Mouse (Mus musculus) forebrain, embryonic 16.5 days (tissue): ENCODE data around the gene Cmah. TPM values are rescaled to one million over a fixed set of nuclear protein-coding genes. Genes with fewer than 3 reads are reported as not detected.

Experiments
- ATAC-seq: fragments of 200-750 bp; cut with Nextera tagmentation; 2 replicates; pipeline ENCODE4 v1.8.0; 2017; ENCODE audit warnings: mild to moderate bottlenecking, moderate library complexity
- H3K27ac ChIP-seq: fragments of 300-500 bp; sonication (generic); 2 replicates; pipeline ENCODE4 v1.5.1; 2014; ENCODE audit warnings: low read length, control low read depth
- H3K27me3 ChIP-seq: fragments of 300-500 bp; sonication (generic); replicated peaks from 2 replicates; pipeline ENCODE4 v1.6.1; 2014; ENCODE audit warnings: low read length; ENCODE audit not compliant: control insufficient read depth, insufficient read depth
- H3K36me3 ChIP-seq: fragments of 300-500 bp; sonication (generic); 2 replicates; pipeline ENCODE4 v1.6.1; 2014; ENCODE audit not compliant: control insufficient read depth, insufficient read depth
- H3K4me1 ChIP-seq: fragments of 300-500 bp; sonication (generic); replicated peaks from 2 replicates; pipeline ENCODE4 v1.6.1; 2014; ENCODE audit warnings: low read length; ENCODE audit not compliant: control insufficient read depth, insufficient read depth
- H3K4me2 ChIP-seq: fragments of 300-500 bp; sonication (generic); 2 replicates; pipeline ENCODE4 v1.6.1; 2014; ENCODE audit warnings: mild to moderate bottlenecking, low read length, control low read depth
- H3K4me3 ChIP-seq: fragments of 300-500 bp; sonication (generic); replicated peaks from 2 replicates; pipeline ENCODE4 v1.5.1; 2014; ENCODE audit warnings: mild to moderate bottlenecking, low read length, control low read depth
- H3K9ac ChIP-seq: fragments of 300-500 bp; sonication (generic); replicated peaks from 2 replicates; pipeline ENCODE4 v1.6.1; 2014; ENCODE audit warnings: low read depth, low read length, control low read depth
- H3K9me3 ChIP-seq: fragments of 300-500 bp; sonication (generic); 2 replicates; pipeline ENCODE4 v1.6.1; 2016; ENCODE audit warnings: low read length; ENCODE audit not compliant: control insufficient read depth
- WGBS: fragments of 180-500 bp; shearing (Covaris S2); extraction: QIAGEN DNeasy Blood & Tissue Kit; methylation state at CpG from one replicate; pipeline ENCODE4 v1.1.7; 2014; 5-methylcytosine and 5-hydroxymethylcytosine counted together
- polyA plus RNA-seq: library from polyadenylated mRNA; unstranded; fragments of >200 nt; fragmentation: Nextera tagmentation; extraction: Ambion mirVana; gene quantifications from 2 replicates; pipeline ENCODE4 v1.2.1, GENCODE M21; 2015

Cmah gene
- polyA plus RNA-seq, 1 experiment from 2014 or later: 0.11 TPM

GRCm38 (mm10) chr13:24501179-24501905 lies 174.1 kb downstream of the Cmah start:
- peak; percentile 75 for ATAC-seq
- no peaks in the 10 kb centered on the region for H3K36me3 ChIP-seq
- H3K27ac ChIP-seq: no peak overlapping the region
- no peaks in the 10 kb centered on the region for H3K27me3 ChIP-seq
- H3K4me1 ChIP-seq: peaks cover 3% of the 10 kb centered on the region; the same call in 1 of the 2 replicates
- H3K9me3 ChIP-seq: no peaks in the 10 kb centered on the region
- 68% methylated on average over 25 of the region's 25 CpGs for WGBS
- H3K4me2 ChIP-seq: no peak overlapping the region
- H3K4me3 ChIP-seq: no peak overlapping the region
- no peak overlapping the region for H3K9ac ChIP-seq

DNA sequence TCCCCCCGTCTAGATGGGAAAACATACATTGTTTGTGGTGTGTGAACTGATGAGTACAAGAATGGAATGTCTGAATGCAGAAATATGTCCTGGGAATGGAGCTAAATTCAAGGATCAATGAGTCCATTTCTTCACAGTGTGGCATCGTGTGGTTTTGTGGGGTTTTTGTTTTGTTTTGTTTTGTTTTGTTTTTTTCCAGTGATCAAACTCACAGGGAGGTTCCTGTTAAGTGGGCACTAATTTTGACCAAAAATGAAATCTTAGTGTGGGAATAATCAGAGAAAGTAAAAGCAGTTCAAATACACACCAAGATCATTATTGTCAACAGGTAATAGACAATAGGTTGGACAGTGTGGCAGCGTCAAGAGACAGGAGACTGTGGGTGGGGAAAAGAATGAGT lies 174.7 kb downstream of the Cmah start:
- no peak overlapping the region for H3K27ac ChIP-seq
- ATAC-seq: no peak

DNA sequence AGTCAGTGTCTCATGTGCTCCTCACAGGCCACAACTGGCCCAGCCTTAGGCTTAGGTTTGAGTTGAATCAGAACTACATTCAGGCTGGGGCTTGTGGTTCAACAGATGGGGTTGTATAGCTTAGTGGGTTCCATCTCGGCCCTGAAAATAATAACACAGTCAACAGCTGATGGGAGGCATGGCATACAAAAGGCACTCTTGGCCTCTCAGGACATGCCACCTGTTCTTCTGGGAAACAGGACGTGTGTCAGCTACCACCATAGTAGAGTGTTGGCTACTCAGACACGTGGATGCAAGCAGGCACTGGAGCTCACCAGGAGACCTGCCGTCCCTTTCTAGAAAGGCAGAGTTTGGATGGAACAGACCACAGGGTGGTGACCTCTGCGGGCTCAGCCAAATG lies 178.6 kb downstream of the Cmah start:
- no peak for ATAC-seq
- Histone ChIP-seq H3K27ac (no peak overlapping the region), H3K4me1 (peaks cover 3% of the 10 kb centered on the region; the same call in 1 of the 2 replicates), H3K4me2 (no peak overlapping the region), H3K36me3 (no peaks in the 10 kb centered on the region), H3K9me3 (no peaks in the 10 kb centered on the region), H3K27me3 (no peaks in the 10 kb centered on the region), H3K4me3 (no peak overlapping the region), H3K9ac (no peak overlapping the region)
- WGBS: 81% methylated on average over 5 of the region's 5 CpGs

More for the DNA sequence above, 174.7 kb downstream of the Cmah start:
- Histone ChIP-seq H3K36me3 (no peaks in the 10 kb centered on the region), H3K4me3 (no peak overlapping the region), H3K4me1 (peaks cover 3% of the 10 kb centered on the region; the same call in 1 of the 2 replicates), H3K9ac (no peak overlapping the region), H3K27me3 (no peaks in the 10 kb centered on the region), H3K9me3 (no peaks in the 10 kb centered on the region), H3K4me2 (no peak overlapping the region)
- 89% methylated on average over 3 of the region's 3 CpGs for WGBS

DNA sequence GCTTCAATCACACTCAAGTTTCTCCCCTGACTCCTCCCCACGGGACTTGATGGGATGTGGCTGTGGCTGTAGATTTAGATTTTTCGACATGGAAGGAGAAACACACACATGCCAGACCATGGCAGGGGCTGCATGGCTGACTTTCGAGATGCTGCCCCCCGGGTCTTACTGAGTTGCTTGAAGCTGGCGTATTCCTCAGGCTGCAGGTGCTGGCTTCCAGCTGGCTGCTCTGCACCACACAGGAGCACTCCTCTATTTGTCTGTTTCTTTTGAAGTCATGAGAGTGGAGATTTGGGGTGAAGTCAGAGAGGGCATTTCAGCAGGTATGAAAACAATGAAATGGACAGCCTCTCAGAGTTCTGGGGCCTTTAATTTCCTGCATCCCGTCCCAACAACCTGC lies 180.0 kb downstream of the Cmah start:
- Histone ChIP-seq H3K4me3 (no peak overlapping the region), H3K36me3 (no peaks in the 10 kb centered on the region), H3K9ac (no peak overlapping the region), H3K4me2 (no peak overlapping the region), H3K9me3 (no peaks in the 10 kb centered on the region), H3K4me1 (no peaks in the 10 kb centered on the region), H3K27ac (no peak overlapping the region), H3K27me3 (no peaks in the 10 kb centered on the region)
- 84% methylated on average over 6 of the region's 6 CpGs for WGBS
- ATAC-seq: no peak

DNA sequence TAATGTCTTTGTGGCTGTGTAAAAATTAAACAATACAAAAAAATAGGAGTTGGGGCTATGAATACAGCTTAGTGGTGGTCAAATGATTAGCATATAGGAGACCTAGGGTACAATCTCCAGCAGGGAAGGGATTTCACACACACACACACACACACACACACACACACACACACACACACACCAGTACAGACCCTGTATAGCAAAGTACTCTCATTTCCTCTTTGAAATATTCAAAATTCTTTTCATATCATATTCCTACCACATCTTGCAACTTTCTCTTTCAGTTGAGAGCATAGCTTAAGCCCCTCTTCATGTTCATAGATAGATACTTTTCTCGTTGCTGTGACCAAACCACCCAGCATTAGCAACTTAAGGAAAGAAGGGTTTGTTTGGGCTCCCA lies 181.7 kb downstream of the Cmah start:
- H3K36me3 ChIP-seq: no peaks in the 10 kb centered on the region
- no peak for ATAC-seq
- no peaks in the 10 kb centered on the region for H3K9me3 ChIP-seq
- WGBS: 52% methylated on average over 1 of the region's 1 CpGs
- no peak overlapping the region for H3K4me3 ChIP-seq
- no peak overlapping the region for H3K9ac ChIP-seq
- no peaks in the 10 kb centered on the region for H3K4me1 ChIP-seq
- H3K4me2 ChIP-seq: no peak overlapping the region
- no peak overlapping the region for H3K27ac ChIP-seq
- no peaks in the 10 kb centered on the region for H3K27me3 ChIP-seq

DNA sequence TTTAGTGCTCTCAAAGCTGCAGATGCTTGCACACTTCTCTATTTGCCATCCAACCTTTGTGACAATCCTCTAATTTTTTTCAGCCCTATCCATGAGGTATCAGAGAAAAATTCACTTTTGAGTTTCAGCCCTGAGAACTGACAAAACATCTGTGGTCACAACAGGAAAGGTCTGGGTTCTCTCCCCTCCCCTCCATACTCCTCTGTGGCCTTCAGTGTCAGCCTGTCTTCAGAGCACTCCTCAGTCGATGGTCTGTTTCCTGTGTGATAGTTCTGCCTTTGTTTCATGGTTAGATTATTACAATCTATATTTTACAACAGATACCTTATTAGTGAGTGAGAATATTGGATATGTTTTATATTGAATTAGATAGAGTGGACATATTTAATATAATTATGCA lies 184.2 kb downstream of the Cmah start:
- no peak overlapping the region for H3K27ac ChIP-seq
- H3K4me3 ChIP-seq: no peak overlapping the region
- no peak overlapping the region for H3K4me2 ChIP-seq
- H3K27me3 ChIP-seq: no peaks in the 10 kb centered on the region
- H3K4me1 ChIP-seq: no peaks in the 10 kb centered on the region
- no peak for ATAC-seq
- no peaks in the 10 kb centered on the region for H3K9me3 ChIP-seq
- H3K9ac ChIP-seq: no peak overlapping the region
- no peaks in the 10 kb centered on the region for H3K36me3 ChIP-seq
- 88% methylated on average over 1 of the region's 1 CpGs for WGBS

DNA sequence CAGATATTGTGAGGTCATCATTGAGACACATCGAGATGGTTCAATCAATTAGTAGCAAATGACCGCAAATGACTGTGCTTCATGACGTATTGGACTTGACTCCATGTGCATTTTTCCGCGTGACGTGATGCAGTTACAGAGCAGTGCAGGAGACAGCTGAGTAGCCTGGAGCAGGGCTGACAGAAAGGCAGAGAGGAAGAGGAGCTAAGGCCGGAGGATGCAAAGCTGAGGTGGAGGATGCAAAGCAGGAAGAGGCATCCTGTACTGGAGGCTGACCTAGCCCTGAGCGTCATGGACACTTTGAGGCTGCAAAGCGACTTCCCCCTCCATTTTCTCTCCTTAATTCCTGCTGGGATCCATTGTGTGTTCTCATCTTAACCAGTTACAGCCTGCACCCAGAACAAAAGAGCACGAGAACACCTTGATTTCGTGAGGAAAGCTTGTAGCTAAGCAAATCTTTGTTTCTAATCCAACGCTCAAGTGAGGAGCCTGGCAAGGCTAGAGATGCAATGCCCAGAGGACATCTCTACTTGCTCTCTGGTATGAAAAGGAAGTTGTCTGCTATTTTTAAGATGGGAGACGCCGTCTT lies 184.8 kb downstream of the Cmah start:
- no peak overlapping the region for H3K27ac ChIP-seq
- H3K9me3 ChIP-seq: no peaks in the 10 kb centered on the region
- 75% methylated on average over 14 of the region's 14 CpGs for WGBS
- ATAC-seq: no peak
- no peaks in the 10 kb centered on the region for H3K36me3 ChIP-seq
- no peak overlapping the region for H3K4me3 ChIP-seq
- no peak overlapping the region for H3K4me2 ChIP-seq
- H3K4me1 ChIP-seq: no peaks in the 10 kb centered on the region
- H3K27me3 ChIP-seq: no peaks in the 10 kb centered on the region
- H3K9ac ChIP-seq: no peak overlapping the region

DNA sequence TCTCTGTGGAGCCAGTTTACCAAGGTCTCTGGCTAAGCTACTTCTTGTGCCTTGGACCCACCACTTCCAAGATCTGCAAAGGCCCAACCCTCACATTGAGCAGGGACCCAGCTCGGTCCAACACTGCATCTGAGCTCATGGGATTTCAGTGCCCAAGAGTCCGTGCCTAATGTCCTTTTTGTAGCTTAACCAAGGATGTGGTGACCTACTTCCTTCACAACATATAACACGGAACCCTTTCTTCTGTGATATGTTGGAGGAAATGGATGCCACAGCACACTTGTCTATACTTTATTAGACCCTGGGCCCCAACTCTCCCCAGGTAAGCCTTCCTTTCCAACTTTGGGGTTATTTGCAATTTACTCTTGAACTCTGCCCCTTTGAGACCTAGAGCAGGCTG lies 186.5 kb downstream of the Cmah start:
- Histone ChIP-seq H3K36me3 (no peaks in the 10 kb centered on the region), H3K9ac (no peak overlapping the region), H3K4me1 (no peaks in the 10 kb centered on the region), H3K27ac (no peak overlapping the region), H3K4me3 (no peak overlapping the region), H3K9me3 (no peaks in the 10 kb centered on the region), H3K27me3 (no peaks in the 10 kb centered on the region), H3K4me2 (no peak overlapping the region)
- ATAC-seq: no peak
- 86% methylated on average over 3 of the region's 3 CpGs for WGBS

DNA sequence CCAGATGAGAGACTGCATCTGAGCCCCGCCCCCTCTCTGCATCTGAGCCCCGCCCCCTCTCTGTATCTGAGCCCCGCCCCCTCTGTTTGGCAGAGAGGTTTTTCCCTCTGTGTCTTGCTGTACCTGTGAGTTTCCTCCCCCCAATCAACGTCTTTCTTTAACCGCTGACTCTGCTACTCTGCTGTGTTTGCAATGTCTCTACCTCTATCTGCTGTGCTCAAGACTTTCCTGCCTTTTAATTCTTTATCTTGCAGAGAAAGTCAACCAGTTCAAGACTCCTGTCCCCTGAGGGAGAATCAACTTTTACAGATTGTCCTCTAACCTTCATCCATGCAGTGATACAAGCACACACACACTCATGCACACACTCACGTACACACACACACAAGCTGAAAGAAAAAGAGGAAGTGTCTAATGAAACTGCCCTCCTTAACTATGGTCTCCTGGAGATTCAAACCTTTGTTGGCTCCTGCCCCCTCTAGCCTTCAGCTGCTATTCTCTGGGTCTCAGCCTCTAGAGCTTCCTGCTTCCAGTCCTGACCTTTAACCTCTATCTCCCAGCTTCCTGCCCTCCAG lies 188.0 kb downstream of the Cmah start:
- no peaks in the 10 kb centered on the region for H3K27me3 ChIP-seq
- no peak for ATAC-seq
- 52% methylated on average over 6 of the region's 6 CpGs for WGBS
- no peak overlapping the region for H3K4me2 ChIP-seq
- no peak overlapping the region for H3K4me3 ChIP-seq
- no peaks in the 10 kb centered on the region for H3K9me3 ChIP-seq
- H3K36me3 ChIP-seq: no peaks in the 10 kb centered on the region
- H3K4me1 ChIP-seq: no peaks in the 10 kb centered on the region
- no peak overlapping the region for H3K27ac ChIP-seq
- no peak overlapping the region for H3K9ac ChIP-seq
